ENCODE assay signal across 8 mouse cellular contexts in the genomic region with DNA sequence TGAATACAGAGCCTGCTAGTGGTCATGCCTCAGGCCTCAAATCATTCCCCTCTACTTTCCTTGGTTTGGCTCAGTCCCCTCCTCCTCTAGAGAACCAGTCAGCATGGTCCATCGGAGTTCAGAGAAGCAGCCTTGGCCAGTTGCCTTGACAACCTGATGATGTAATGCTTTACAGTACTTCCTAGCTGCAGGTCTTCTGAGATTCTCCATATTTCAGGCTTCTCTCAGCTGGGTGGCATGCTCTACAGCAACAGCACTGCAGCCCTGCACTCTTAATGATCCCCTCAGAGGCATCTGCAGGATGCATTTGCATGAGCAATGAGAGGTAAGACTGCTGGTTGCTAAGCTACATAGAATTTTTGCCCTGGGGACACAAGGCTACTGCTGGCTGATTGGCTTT.
DNase-seq lines count a peak whose midpoint lies in the region; ATAC-seq lines count a peak whose summit lies in the region.

No protein-coding gene starts in this region.

- no peaks in the 10 kb centered on the region for H3K9me3 ChIP-seq in forebrain, embryonic 10.5 days
- no peaks in the 10 kb centered on the region for H3K9me3 ChIP-seq in limb, embryonic 12.5 days
- H3K9me3 ChIP-seq in liver, embryonic 11.5 days (ENCODE audit: control insufficient read depth, low read length), result no peaks in the 10 kb centered on the region

- H3K9ac ChIP-seq in limb, embryonic 12.5 days (replicated peaks), result no peak overlapping the region
- no peak overlapping the region for H3K9ac ChIP-seq in liver, embryonic 11.5 days (ENCODE audit: low read depth, low read length)

- peaks cover 26% of the 10 kb centered on the region for H3K4me1 ChIP-seq in forebrain, embryonic 10.5 days
- H3K4me1 ChIP-seq in limb, embryonic 12.5 days (replicated peaks), result peaks cover 16% of the 10 kb centered on the region
- H3K4me1 ChIP-seq in liver, embryonic 11.5 days (replicated peaks; ENCODE audit: control insufficient read depth, insufficient read depth, low read length), result no peaks in the 10 kb centered on the region

- 9% methylated on average over 1 of the region's 1 CpGs for WGBS in forebrain, embryonic 10.5 days
- WGBS in limb, embryonic 12.5 days, result 0% methylated on average over 1 of the region's 1 CpGs
- WGBS in liver, embryonic 11.5 days, result 50% methylated on average over 1 of the region's 1 CpGs

- intact Hi-C loops in heart, postnatal 10 days (cut with DNase I), result no loop called here

- no peaks in the 10 kb centered on the region for H3K36me3 ChIP-seq in forebrain, embryonic 10.5 days (replicated peaks)
- no peaks in the 10 kb centered on the region for H3K36me3 ChIP-seq in limb, embryonic 12.5 days
- H3K36me3 ChIP-seq in liver, embryonic 11.5 days (ENCODE audit: control insufficient read depth, insufficient read depth, low read length), result no peaks in the 10 kb centered on the region

- ATAC-seq in limb, embryonic 12.5 days (ENCODE audit: insufficient number of reproducible peaks, insufficient read depth, low FRiP score, low TSS enrichment, low read depth), result peak; percentile 90
- ATAC-seq in inflammation-experienced regulatory T-cells, adult 6 months, result no peak
- no peak for ATAC-seq in liver, embryonic 11.5 days (replicated peaks; ENCODE audit: low FRiP score)

- peak; percentile 48 for DNase-seq in adrenal gland, postnatal 14 days
- peak; percentile 49 for DNase-seq in forebrain, embryonic 10.5 days (ENCODE audit: extremely low spot score, low spot score)
- peak; percentile 15 for DNase-seq in kidney, adult 9 months
- peak; percentile 32 for DNase-seq in right cerebral cortex, postnatal 25 days
- no peak for DNase-seq in heart, postnatal 10 days
- DNase-seq in liver, embryonic 11.5 days (ENCODE audit: low spot score), result no peak

- no peaks in the 10 kb centered on the region for H3K27me3 ChIP-seq in forebrain, embryonic 10.5 days (ENCODE audit: poor library complexity, severe bottlenecking)
- H3K27me3 ChIP-seq in limb, embryonic 12.5 days, result no peaks in the 10 kb centered on the region
- H3K27me3 ChIP-seq in liver, embryonic 11.5 days (replicated peaks; ENCODE audit: control insufficient read depth, insufficient read depth, low read length), result no peaks in the 10 kb centered on the region

- H3K27ac ChIP-seq in forebrain, embryonic 10.5 days, result peak overlapping the region; percentile 67
- 0 out of 2 replicates have a peak overlapping the region, but pooled peaks have one; percentile 8 for H3K27ac ChIP-seq in limb, embryonic 12.5 days
- no peak overlapping the region for H3K27ac ChIP-seq in liver, embryonic 11.5 days (ENCODE audit: low read depth, low read length)

- H3K4me2 ChIP-seq in limb, embryonic 12.5 days, result no peak overlapping the region
- no peak overlapping the region for H3K4me2 ChIP-seq in liver, embryonic 11.5 days

- no peak overlapping the region for H3K4me3 ChIP-seq in forebrain, embryonic 10.5 days
- H3K4me3 ChIP-seq in limb, embryonic 12.5 days (replicated peaks), result no peak overlapping the region
- H3K4me3 ChIP-seq in liver, embryonic 11.5 days (ENCODE audit: low read depth, low read length), result no peak overlapping the region

Comparison
In these comparisons a context has a peak if more than half of its experiments do, and no peak if none do; other contexts are left out.
1. DNase-seq: peak in adrenal gland, postnatal 14 days (single experiment), forebrain, embryonic 10.5 days (single experiment), kidney, adult 9 months (single experiment) and right cerebral cortex, postnatal 25 days (single experiment); none in heart, postnatal 10 days (0 of 2) and liver, embryonic 11.5 days (single experiment).